Mouse (Mus musculus) lung, postnatal 0 days (tissue): ENCODE results near the gene Camk2b. TPM values are rescaled to one million over a fixed set of nuclear protein-coding genes. Genes with fewer than 3 reads are reported as not detected.

Source experiments
- ATAC-seq: fragments of 200-750 bp; cut with Nextera tagmentation; 2 replicates; pipeline ENCODE4 v1.8.0; 2017; ENCODE audit warnings: moderate library complexity
- DNase-seq: peaks from one replicate; pipeline ENCODE4 v3.0.0-alpha.2; 2016; ENCODE audit warnings: low spot score
- H3K27ac ChIP-seq: fragments of 300-500 bp; sonication (generic); 2 replicates; pipeline ENCODE4 v1.5.1; 2014; ENCODE audit warnings: antibody characterized with exemption, mild to moderate bottlenecking, low read length, mixed read lengths
- H3K27me3 ChIP-seq: fragments of 300-500 bp; sonication (generic); replicated peaks from 2 replicates; pipeline ENCODE4 v1.6.1; 2014; ENCODE audit warnings: low read length, mixed read lengths; ENCODE audit not compliant: insufficient read depth
- H3K36me3 ChIP-seq: fragments of 300-500 bp; sonication (generic); 2 replicates; pipeline ENCODE4 v1.6.1; 2014; ENCODE audit warnings: low read length, mixed read lengths; ENCODE audit not compliant: insufficient read depth
- H3K4me1 ChIP-seq: fragments of 300-500 bp; sonication (generic); 2 replicates; pipeline ENCODE4 v1.6.1; 2014; ENCODE audit warnings: antibody characterized with exemption, low read depth, low read length, mixed read lengths; ENCODE audit not compliant: insufficient read depth
- H3K4me2 ChIP-seq: fragments of 300-500 bp; sonication (generic); replicated peaks from 2 replicates; pipeline ENCODE4 v1.6.1; 2014; ENCODE audit warnings: low read depth, mild to moderate bottlenecking, low read length, moderate library complexity, mixed read lengths
- H3K4me3 ChIP-seq: fragments of 300-500 bp; sonication (generic); 2 replicates; pipeline ENCODE4 v1.5.1; 2014; ENCODE audit warnings: low read depth, low read length
- H3K9ac ChIP-seq: fragments of 300-500 bp; sonication (generic); replicated peaks from 2 replicates; pipeline ENCODE4 v1.6.1; 2014; ENCODE audit warnings: low read depth, mild to moderate bottlenecking
- H3K9me3 ChIP-seq: fragments of 300-500 bp; sonication (generic); 2 replicates; pipeline ENCODE4 v1.6.1; 2016; ENCODE audit warnings: low read length, mixed read lengths
- CTCF ChIP-seq: IDR thresholded peaks from 2 replicates; pipeline ENCODE4 v1.5.1; 2016; ENCODE audit warnings: antibody characterized with exemption, mild to moderate bottlenecking
- EP300 ChIP-seq: IDR thresholded peaks from 2 replicates; pipeline ENCODE4 v1.6.1; 2016; ENCODE audit warnings: antibody characterized with exemption, mild to moderate bottlenecking, control low read depth
- WGBS: fragments of 180-500 bp; shearing (Covaris S2); extraction: QIAGEN DNeasy Blood & Tissue Kit; methylation state at CpG from one replicate; pipeline ENCODE4 v1.1.7; 2014; 5-methylcytosine and 5-hydroxymethylcytosine counted together
- polyA plus RNA-seq: library from polyadenylated mRNA; unstranded; fragments of >200 nt; fragmentation: Nextera tagmentation; extraction: Ambion mirVana; gene quantifications from 2 replicates; pipeline ENCODE4 v1.2.1, GENCODE M21; 2015

Camk2b gene
- polyA plus RNA-seq, 1 experiment from 2014 or later = 2.9 TPM

DNA sequence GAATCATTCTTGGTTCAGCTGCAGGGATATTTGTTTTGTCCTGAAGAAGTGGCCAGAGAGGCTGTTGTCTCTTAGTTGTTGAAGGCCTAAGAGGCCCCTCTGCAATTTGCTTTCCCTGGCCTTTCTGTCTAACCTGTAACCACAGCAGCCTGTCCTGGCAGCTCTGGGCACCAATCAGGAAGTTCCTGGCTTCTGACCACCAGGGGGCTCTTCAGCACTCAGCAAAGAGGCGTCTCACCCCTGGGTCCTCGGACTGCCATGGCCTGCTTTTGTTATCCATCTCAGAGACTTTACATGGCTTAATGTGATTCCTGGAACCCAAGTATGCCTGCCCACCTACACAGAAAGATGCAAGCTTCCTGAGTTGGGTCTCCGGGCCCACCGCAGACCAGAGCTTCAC, 75.3 kb downstream of the Camk2b start:
- no peak overlapping the region for H3K27ac ChIP-seq
- H3K36me3 ChIP-seq = no peaks in the 10 kb centered on the region
- ATAC-seq (peak; percentile 47; the same call in 1 of the 2 replicates), DNase-seq (peak; percentile 72)
- no peaks in the 10 kb centered on the region for H3K9me3 ChIP-seq
- H3K4me1 ChIP-seq = no peaks in the 10 kb centered on the region
- no peaks in the 10 kb centered on the region for H3K27me3 ChIP-seq
- TF ChIP-seq EP300 (no peak), CTCF (peak; percentile 80)
- H3K4me3 ChIP-seq = no peak overlapping the region
- H3K9ac ChIP-seq = no peak overlapping the region
- H3K4me2 ChIP-seq = no peak overlapping the region
- WGBS = 24% methylated on average over 4 of the region's 4 CpGs

DNA sequence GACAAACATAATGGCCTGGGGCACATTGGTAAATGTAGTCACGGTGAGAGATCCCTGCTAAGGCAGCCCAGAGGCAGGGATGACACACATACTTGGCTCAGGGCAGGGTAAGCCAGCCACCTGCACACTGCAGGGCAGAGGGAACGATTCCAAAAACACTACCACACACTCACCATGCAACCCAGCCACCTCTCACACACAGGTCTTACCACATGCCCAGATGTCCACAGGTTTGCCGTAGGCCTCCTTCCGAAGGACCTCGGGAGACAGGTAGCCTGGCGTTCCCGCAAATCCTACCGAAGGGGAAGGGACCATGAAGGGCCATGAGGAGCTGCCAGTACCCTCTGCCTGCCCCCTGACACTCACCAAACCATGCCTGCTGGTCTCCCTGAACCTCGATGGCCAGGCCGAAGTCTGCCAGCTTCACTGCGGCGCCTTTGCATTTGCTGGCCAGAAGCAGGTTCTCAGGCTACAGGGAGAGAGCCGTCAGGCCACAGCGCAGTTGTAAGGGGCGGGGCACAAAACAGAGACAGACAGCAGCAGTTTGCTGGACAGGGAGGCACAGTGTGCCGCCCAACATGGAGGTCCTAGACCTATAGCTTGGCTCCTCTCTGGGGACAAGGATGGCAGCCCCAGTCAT, 76.1 kb downstream of the Camk2b start:
- TF ChIP-seq EP300 (no peak), CTCF (no peak)
- Histone ChIP-seq H3K9ac (no peak overlapping the region), H3K27ac (no peak overlapping the region), H3K4me2 (no peak overlapping the region), H3K27me3 (no peaks in the 10 kb centered on the region), H3K4me3 (no peak overlapping the region), H3K36me3 (no peaks in the 10 kb centered on the region), H3K9me3 (no peaks in the 10 kb centered on the region), H3K4me1 (no peaks in the 10 kb centered on the region)
- WGBS = 73% methylated on average over 16 of the region's 16 CpGs
- ATAC-seq (no peak), DNase-seq (no peak)

- Histone ChIP-seq H3K9me3 (no peaks in the 10 kb centered on the region), H3K27ac (no peak overlapping the region), H3K36me3 (no peaks in the 10 kb centered on the region), H3K27me3 (no peaks in the 10 kb centered on the region), H3K9ac (no peak overlapping the region), H3K4me3 (no peak overlapping the region), H3K4me1 (no peaks in the 10 kb centered on the region), H3K4me2 (no peak overlapping the region)
- DNase-seq = no peak
- ATAC-seq = no peak
- WGBS = 66% methylated on average over 10 of the region's 10 CpGs
- TF ChIP-seq EP300 = no peak
Observed at GRCm38 (mm10) chr11:5988126-5988525, 78.0 kb downstream of the Camk2b start.

DNA sequence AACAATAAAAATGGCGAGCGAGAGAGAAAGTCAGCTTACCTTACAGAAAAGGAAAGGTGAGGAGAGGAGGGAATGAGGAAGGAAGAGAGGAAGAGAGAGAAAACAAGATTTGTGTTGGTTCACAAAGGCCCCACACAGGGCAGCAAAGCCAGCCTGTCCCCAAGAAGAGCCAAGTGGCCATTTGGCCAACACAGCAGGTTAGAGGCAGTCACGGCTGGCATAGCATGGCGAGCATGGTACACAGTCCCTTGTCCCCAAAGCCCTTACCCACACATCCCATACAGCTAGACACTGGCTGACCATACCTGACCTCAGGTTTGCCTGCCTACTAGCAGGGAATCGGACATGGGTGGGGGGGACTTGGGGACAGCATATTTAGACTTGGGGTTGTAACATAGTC, 82.5 kb downstream of the Camk2b start:
- ATAC-seq (no peak), DNase-seq (no peak)
- no peak overlapping the region for H3K4me3 ChIP-seq
- no peak overlapping the region for H3K4me2 ChIP-seq
- no peaks in the 10 kb centered on the region for H3K27me3 ChIP-seq
- no peak overlapping the region for H3K9ac ChIP-seq
- H3K4me1 ChIP-seq = no peaks in the 10 kb centered on the region
- H3K27ac ChIP-seq = no peak overlapping the region
- H3K36me3 ChIP-seq = no peaks in the 10 kb centered on the region
- WGBS = 87% methylated on average over 5 of the region's 5 CpGs
- no peaks in the 10 kb centered on the region for H3K9me3 ChIP-seq
- TF ChIP-seq CTCF (no peak), EP300 (no peak)

- Histone ChIP-seq H3K4me1 (no peaks in the 10 kb centered on the region), H3K27me3 (no peaks in the 10 kb centered on the region), H3K27ac (no peak overlapping the region), H3K9ac (no peak overlapping the region), H3K9me3 (no peaks in the 10 kb centered on the region), H3K36me3 (no peaks in the 10 kb centered on the region), H3K4me3 (no peak overlapping the region), H3K4me2 (no peak overlapping the region)
- DNase-seq (no peak), ATAC-seq (no peak)
- WGBS = 72% methylated on average over 6 of the region's 7 CpGs
- TF ChIP-seq EP300 (no peak), CTCF (no peak)
Observed at GRCm38 (mm10) chr11:5981323-5981722, 84.8 kb downstream of the Camk2b start.

DNA sequence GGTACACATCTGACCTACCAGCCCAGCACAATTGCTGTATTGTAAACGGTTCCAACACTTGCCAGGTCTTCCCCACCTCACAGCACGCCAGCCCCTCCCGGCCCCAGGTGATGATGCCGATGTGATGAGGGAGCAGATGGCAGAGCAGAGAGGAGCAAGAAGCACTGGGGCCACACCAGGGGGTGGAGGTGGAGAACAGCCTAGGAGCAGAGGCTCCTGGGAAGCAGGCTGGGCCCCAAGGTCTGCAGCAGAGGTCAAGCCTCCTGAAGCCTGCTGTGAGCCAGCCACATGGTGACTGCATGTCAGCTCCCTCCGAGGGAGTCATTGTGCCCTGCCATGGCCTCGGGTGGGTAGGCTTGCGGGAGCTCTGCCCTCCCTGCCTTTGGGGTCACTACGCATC, 85.6 kb downstream of the Camk2b start:
- TF ChIP-seq CTCF = no peak
- TF ChIP-seq EP300 = no peak
- Histone ChIP-seq H3K36me3 (no peaks in the 10 kb centered on the region), H3K4me1 (no peaks in the 10 kb centered on the region), H3K4me2 (no peak overlapping the region), H3K9ac (no peak overlapping the region), H3K27me3 (no peaks in the 10 kb centered on the region), H3K4me3 (no peak overlapping the region), H3K27ac (no peak overlapping the region), H3K9me3 (no peaks in the 10 kb centered on the region)
- DNase-seq (no peak), ATAC-seq (no peak)
- 71% methylated on average over 8 of the region's 8 CpGs for WGBS

DNA sequence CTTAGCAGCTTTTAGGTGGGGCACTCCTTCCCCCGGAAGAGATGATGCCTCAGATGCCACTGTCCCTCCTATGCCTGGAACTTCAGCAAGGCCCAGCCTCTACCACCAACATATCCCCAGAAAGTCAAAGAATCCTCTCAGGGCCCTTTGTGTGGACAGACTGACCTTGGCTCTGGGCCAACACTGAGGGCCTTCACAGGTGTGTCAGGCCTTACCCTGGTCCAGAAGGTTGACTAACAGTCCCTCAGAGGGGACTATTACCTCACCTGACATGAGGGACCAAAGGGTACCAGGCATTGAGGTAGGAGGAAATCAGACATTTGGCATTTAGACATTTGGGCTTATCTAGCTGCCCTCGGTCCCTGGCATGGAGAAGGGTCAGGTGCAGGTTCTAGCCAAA, 86.1 kb downstream of the Camk2b start:
- Histone ChIP-seq H3K9me3 (no peaks in the 10 kb centered on the region), H3K27ac (no peak overlapping the region), H3K9ac (no peak overlapping the region), H3K27me3 (no peaks in the 10 kb centered on the region), H3K4me2 (no peak overlapping the region), H3K36me3 (no peaks in the 10 kb centered on the region), H3K4me3 (no peak overlapping the region), H3K4me1 (no peaks in the 10 kb centered on the region)
- TF ChIP-seq CTCF (no peak), EP300 (no peak)
- WGBS = 84% methylated on average over 2 of the region's 2 CpGs
- ATAC-seq = no peak
- no peak for DNase-seq
